Mouse (Mus musculus): ENCODE measurements around the gene Adgrf4. TPM values are rescaled to one million over a fixed set of nuclear protein-coding genes. Genes with fewer than 3 reads are reported as not detected.
A peak's percentile ranks its signal among the peaks of the same experiment; 100 is the strongest.

Gene Adgrf4
- 0.06 and 0.11 TPM in 2 replicates for polyA plus RNA-seq (2016; fragmentation: Nextera tagmentation; extraction: Ambion mirVana)

- 85% methylated on average over 10 of the region's 10 CpGs for WGBS
- no peak within 1 kb of the TSS for H3K4me2 ChIP-seq
- H3K9me3 ChIP-seq, result no peaks in the 10 kb centered on the region
- no peak for ATAC-seq (ENCODE audit: insufficient number of reproducible peaks, insufficient read depth, low FRiP score, low TSS enrichment, low read depth)
- no peak within 1 kb of the TSS for H3K9ac ChIP-seq (replicated peaks)
- no peaks in the 10 kb centered on the region for H3K4me1 ChIP-seq (replicated peaks)
- no peaks in the 10 kb centered on the region for H3K36me3 ChIP-seq
- H3K27me3 ChIP-seq, result no peaks in the 10 kb centered on the region
- H3K27ac ChIP-seq, result no peak within 1 kb of the TSS
- no peak within 1 kb of the TSS for H3K4me3 ChIP-seq (replicated peaks)
Measured at GRCm38 (mm10) chr17:42692136-42692535, at the start of gene Adgrf4. Gene Adgrf4 (minus strand): TSS chr17:42692284.

- H3K4me3 ChIP-seq (replicated peaks), result no peak within 1 kb of the TSS
- no peaks in the 10 kb centered on the region for H3K4me1 ChIP-seq (replicated peaks)
- H3K9ac ChIP-seq (replicated peaks), result no peak within 1 kb of the TSS
- WGBS, result 45% methylated on average over 7 of the region's 7 CpGs
- H3K4me2 ChIP-seq, result no peak within 1 kb of the TSS
- H3K36me3 ChIP-seq, result no peaks in the 10 kb centered on the region
- no peaks in the 10 kb centered on the region for H3K9me3 ChIP-seq
- no peaks in the 10 kb centered on the region for H3K27me3 ChIP-seq
- ATAC-seq (ENCODE audit: insufficient number of reproducible peaks, insufficient read depth, low FRiP score, low TSS enrichment, low read depth), result no peak
- no peak within 1 kb of the TSS for H3K27ac ChIP-seq
Measured at GRCm38 (mm10) chr17:42741801-42742217, 49.7 kb upstream of the Adgrf4 start, which contains the start of gene Adgrf2. Gene Adgrf2 (minus strand): TSS chr17:42742179.

- Histone ChIP-seq H3K27me3 (no peaks in the 10 kb centered on the region), H3K9me3 (no peaks in the 10 kb centered on the region), H3K4me2 (no peak overlapping the region), H3K4me3 (replicated peaks) (no peak overlapping the region), H3K9ac (replicated peaks) (no peak overlapping the region), H3K4me1 (replicated peaks) (no peaks in the 10 kb centered on the region), H3K27ac (no peak overlapping the region), H3K36me3 (no peaks in the 10 kb centered on the region)
- WGBS, result 86% methylated on average over 6 of the region's 6 CpGs
- no peak for ATAC-seq (ENCODE audit: insufficient number of reproducible peaks, insufficient read depth, low FRiP score, low TSS enrichment, low read depth)
Measured at GRCm38 (mm10) chr17:42738794-42739193, 46.7 kb upstream of the Adgrf4 start.

GRCm38 (mm10) chr17:42717161-42717560 lies 25.1 kb upstream of the Adgrf4 start:
- Histone ChIP-seq H3K9me3 (no peaks in the 10 kb centered on the region), H3K36me3 (no peaks in the 10 kb centered on the region), H3K27me3 (no peaks in the 10 kb centered on the region), H3K9ac (replicated peaks) (no peak overlapping the region), H3K27ac (no peak overlapping the region), H3K4me2 (no peak overlapping the region), H3K4me3 (replicated peaks) (no peak overlapping the region), H3K4me1 (replicated peaks) (no peaks in the 10 kb centered on the region)
- 49% methylated on average over 3 of the region's 3 CpGs for WGBS
- no peak for ATAC-seq (ENCODE audit: insufficient number of reproducible peaks, insufficient read depth, low FRiP score, low TSS enrichment, low read depth)

- Histone ChIP-seq H3K27me3 (no peaks in the 10 kb centered on the region), H3K9ac (replicated peaks) (no peak overlapping the region), H3K4me2 (no peak overlapping the region), H3K4me1 (replicated peaks) (no peaks in the 10 kb centered on the region), H3K9me3 (no peaks in the 10 kb centered on the region), H3K36me3 (no peaks in the 10 kb centered on the region), H3K4me3 (replicated peaks) (no peak overlapping the region), H3K27ac (no peak overlapping the region)
- no peak for ATAC-seq (ENCODE audit: insufficient number of reproducible peaks, insufficient read depth, low FRiP score, low TSS enrichment, low read depth)
- WGBS, result 92% methylated on average over 7 of the region's 7 CpGs
Measured at GRCm38 (mm10) chr17:42714991-42715390, 22.9 kb upstream of the Adgrf4 start.

- no peaks in the 10 kb centered on the region for H3K27me3 ChIP-seq
- WGBS, result 91% methylated on average over 7 of the region's 7 CpGs
- no peaks in the 10 kb centered on the region for H3K4me1 ChIP-seq (replicated peaks)
- H3K9me3 ChIP-seq, result no peaks in the 10 kb centered on the region
- H3K36me3 ChIP-seq, result no peaks in the 10 kb centered on the region
- no peak overlapping the region for H3K27ac ChIP-seq
- no peak overlapping the region for H3K4me3 ChIP-seq (replicated peaks)
- H3K4me2 ChIP-seq, result no peak overlapping the region
- H3K9ac ChIP-seq (replicated peaks), result no peak overlapping the region
- no peak for ATAC-seq (ENCODE audit: insufficient number of reproducible peaks, insufficient read depth, low FRiP score, low TSS enrichment, low read depth)
Measured at GRCm38 (mm10) chr17:42710717-42711116, 18.6 kb upstream of the Adgrf4 start.

GRCm38 (mm10) chr17:42705611-42706010 lies 13.5 kb upstream of the Adgrf4 start:
- 78% methylated on average over 4 of the region's 4 CpGs for WGBS

GRCm38 (mm10) chr17:42702198-42702597 lies 10.1 kb upstream of the Adgrf4 start:
- no peaks in the 10 kb centered on the region for H3K4me1 ChIP-seq (replicated peaks)
- H3K9me3 ChIP-seq, result no peaks in the 10 kb centered on the region
- no peak for ATAC-seq (ENCODE audit: insufficient number of reproducible peaks, insufficient read depth, low FRiP score, low TSS enrichment, low read depth)
- no peak overlapping the region for H3K4me2 ChIP-seq
- no peaks in the 10 kb centered on the region for H3K27me3 ChIP-seq
- H3K9ac ChIP-seq (replicated peaks), result no peak overlapping the region
- H3K27ac ChIP-seq, result no peak overlapping the region
- no peak overlapping the region for H3K4me3 ChIP-seq (replicated peaks)
- no peaks in the 10 kb centered on the region for H3K36me3 ChIP-seq
- WGBS, result 82% methylated on average over 9 of the region's 9 CpGs

More at GRCm38 (mm10) chr17:42705611-42706010, 13.5 kb upstream of the Adgrf4 start:
- Histone ChIP-seq H3K36me3 (no peaks in the 10 kb centered on the region), H3K4me1 (replicated peaks) (no peaks in the 10 kb centered on the region), H3K27me3 (no peaks in the 10 kb centered on the region), H3K4me3 (replicated peaks) (no peak overlapping the region), H3K27ac (no peak overlapping the region), H3K9me3 (no peaks in the 10 kb centered on the region), H3K4me2 (no peak overlapping the region), H3K9ac (replicated peaks) (no peak overlapping the region)
- ATAC-seq (ENCODE audit: insufficient number of reproducible peaks, insufficient read depth, low FRiP score, low TSS enrichment, low read depth), result no peak

GRCm38 (mm10) chr17:42694730-42695129 lies 2.6 kb upstream of the Adgrf4 start:
- Histone ChIP-seq H3K27me3 (no peaks in the 10 kb centered on the region), H3K27ac (no peak overlapping the region), H3K4me3 (replicated peaks) (no peak overlapping the region), H3K9ac (replicated peaks) (no peak overlapping the region), H3K9me3 (no peaks in the 10 kb centered on the region), H3K4me1 (replicated peaks) (no peaks in the 10 kb centered on the region), H3K4me2 (no peak overlapping the region), H3K36me3 (no peaks in the 10 kb centered on the region)
- no peak for ATAC-seq (ENCODE audit: insufficient number of reproducible peaks, insufficient read depth, low FRiP score, low TSS enrichment, low read depth)
- WGBS, result 82% methylated on average over 4 of the region's 4 CpGs

GRCm38 (mm10) chr17:42690531-42690930 lies 1.6 kb downstream of the Adgrf4 start:
- Histone ChIP-seq H3K36me3 (no peaks in the 10 kb centered on the region), H3K9ac (replicated peaks) (no peak overlapping the region), H3K9me3 (no peaks in the 10 kb centered on the region), H3K4me2 (no peak overlapping the region), H3K4me1 (replicated peaks) (no peaks in the 10 kb centered on the region), H3K27ac (no peak overlapping the region), H3K4me3 (replicated peaks) (no peak overlapping the region), H3K27me3 (no peaks in the 10 kb centered on the region)
- 91% methylated on average over 8 of the region's 8 CpGs for WGBS
- no peak for ATAC-seq (ENCODE audit: insufficient number of reproducible peaks, insufficient read depth, low FRiP score, low TSS enrichment, low read depth)

- Histone ChIP-seq H3K4me1 (replicated peaks) (no peaks in the 10 kb centered on the region), H3K27ac (no peak overlapping the region), H3K36me3 (no peaks in the 10 kb centered on the region), H3K9me3 (no peaks in the 10 kb centered on the region), H3K27me3 (no peaks in the 10 kb centered on the region), H3K4me2 (peak overlapping the region; percentile 39; the same call in 1 of the 2 replicates), H3K9ac (replicated peaks) (no peak overlapping the region), H3K4me3 (replicated peaks) (no peak overlapping the region)
- WGBS, result 23% methylated on average over 14 of the region's 14 CpGs
- ATAC-seq (ENCODE audit: insufficient number of reproducible peaks, insufficient read depth, low FRiP score, low TSS enrichment, low read depth), result peak; percentile 56; the same call in 1 of the 2 replicates
Measured at GRCm38 (mm10) chr17:42658634-42659422, 33.3 kb downstream of the Adgrf4 start.

GRCm38 (mm10) chr17:42643416-42643815 lies 48.7 kb downstream of the Adgrf4 start:
- no peak for ATAC-seq (ENCODE audit: insufficient number of reproducible peaks, insufficient read depth, low FRiP score, low TSS enrichment, low read depth)

More at GRCm38 (mm10) chr17:42643416-42643815, 48.7 kb downstream of the Adgrf4 start:
- no peaks in the 10 kb centered on the region for H3K27me3 ChIP-seq
- H3K4me3 ChIP-seq (replicated peaks), result no peak overlapping the region
- H3K36me3 ChIP-seq, result no peaks in the 10 kb centered on the region
- H3K9me3 ChIP-seq, result no peaks in the 10 kb centered on the region
- H3K9ac ChIP-seq (replicated peaks), result no peak overlapping the region
- no peak overlapping the region for H3K4me2 ChIP-seq
- 85% methylated on average over 3 of the region's 3 CpGs for WGBS
- H3K4me1 ChIP-seq (replicated peaks), result no peaks in the 10 kb centered on the region
- H3K27ac ChIP-seq, result no peak overlapping the region
